Mouse (Mus musculus): Measurements from ENCODE around the gene Pdia4. TPM values are rescaled to one million over a fixed set of nuclear protein-coding genes. Genes with fewer than 3 reads are reported as not detected.
A peak's percentile ranks its signal among the peaks of the same experiment; 100 is the strongest.
"Not testable (repeated sequence)": the region's sequence is repeated elsewhere in the genome, so short reads cannot be mapped to it uniquely, and the experiment has no call there.

The Pdia4 gene
- total RNA-seq (2021) = 10 to 100 TPM; 44.8 to 47.8 TPM
- long read RNA-seq, transcript Pdia4-201 (10 exons, 2,399 nt) = major isoform, 59 of 61 reads
- long read RNA-seq, partial matches to known transcripts = 1 of 61 reads
- long read RNA-seq, other reads (novel, unspliced or antisense) = 1 of 61 reads

DNA sequence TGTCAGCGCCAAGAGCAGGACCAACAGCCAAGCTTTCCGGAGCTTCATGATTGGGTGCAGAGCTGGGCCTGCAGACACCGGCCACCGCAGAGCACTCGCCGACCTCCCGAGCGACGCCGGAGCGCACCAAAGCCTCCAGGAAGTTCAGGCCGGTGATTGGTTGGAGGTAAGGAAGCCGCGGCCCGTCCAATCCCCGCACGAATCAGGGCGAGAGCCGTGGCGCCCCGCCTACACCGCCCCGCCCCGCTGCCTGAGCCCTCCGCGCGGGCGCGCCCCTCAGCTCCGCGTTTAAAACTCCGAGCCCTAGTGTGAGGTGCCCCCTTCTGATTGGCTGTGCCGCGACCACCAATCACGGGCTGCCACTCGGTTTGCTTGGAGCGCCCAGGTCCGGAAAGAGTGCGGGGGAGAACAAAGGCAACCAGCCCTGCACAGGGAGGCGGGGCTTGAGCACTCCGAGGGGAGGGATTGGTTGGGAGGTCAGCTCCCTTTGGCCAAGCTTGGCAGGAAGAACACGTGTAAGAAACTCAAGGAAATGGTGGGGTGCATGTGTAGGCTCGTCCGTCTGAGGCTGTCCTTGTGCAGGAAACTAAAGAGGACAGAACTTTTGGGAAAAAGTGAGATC lies at the start of gene Pdia4:
Gene Pdia4, minus strand, starts transcription at position 174 of the 622 bp plus-strand sequence.
- peak; percentile 95 to 98 for DNase-seq (ENCODE audit: low spot score in 2 of 2)

- not testable (repeated sequence) for DNase-seq (ENCODE audit: low spot score in 2 of 2)
Measured at GRCm38 (mm10) chr6:47857729-47858128, 44.5 kb upstream of the Pdia4 start.

GRCm38 (mm10) chr6:47857241-47857640 lies 44.0 kb upstream of the Pdia4 start:
- no peak for DNase-seq (ENCODE audit: low spot score in 2 of 2)

GRCm38 (mm10) chr6:47845779-47846178 lies 32.5 kb upstream of the Pdia4 start:
- DNase-seq (ENCODE audit: low spot score in 2 of 2) = no peak

GRCm38 (mm10) chr6:47842337-47842736 lies 29.1 kb upstream of the Pdia4 start:
- no peak for DNase-seq (ENCODE audit: low spot score in 2 of 2)

GRCm38 (mm10) chr6:47841831-47842230 lies 28.6 kb upstream of the Pdia4 start:
- no peak for DNase-seq (ENCODE audit: low spot score in 2 of 2)

GRCm38 (mm10) chr6:47841077-47841476 lies 27.8 kb upstream of the Pdia4 start:
- no peak for DNase-seq (ENCODE audit: low spot score in 2 of 2)

GRCm38 (mm10) chr6:47837630-47838029 lies 24.4 kb upstream of the Pdia4 start:
- no peak for DNase-seq (ENCODE audit: low spot score in 2 of 2)

DNA sequence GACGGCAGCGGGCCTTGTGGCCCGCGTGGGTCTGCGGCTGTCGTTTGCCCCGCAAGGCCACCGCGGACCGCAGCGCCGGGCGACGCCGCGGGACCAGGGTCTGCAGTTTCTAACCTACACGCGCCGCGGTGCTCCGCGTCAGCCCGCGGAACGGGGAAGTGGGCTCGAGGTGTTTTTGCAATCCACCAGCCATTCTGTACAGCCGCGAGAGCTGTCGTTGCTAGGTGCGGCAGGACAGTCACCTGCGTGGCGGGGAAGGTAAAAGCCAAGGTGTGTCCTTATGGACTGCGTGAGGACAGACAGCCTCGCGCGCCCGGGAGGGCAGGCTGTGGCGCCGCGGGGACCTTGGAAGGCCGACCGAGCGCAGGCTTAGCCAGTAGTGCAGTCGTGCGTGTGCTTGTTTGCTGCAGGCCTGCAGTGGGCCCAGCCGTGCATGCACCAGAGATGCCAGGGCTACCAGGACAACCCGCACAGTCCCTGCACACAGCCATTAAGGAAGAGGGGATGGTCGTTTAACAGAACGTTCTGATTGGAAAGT lies 22.8 kb upstream of the Pdia4 start:
- peak; percentile 52 to 66 for DNase-seq (ENCODE audit: low spot score in 2 of 2)

DNA sequence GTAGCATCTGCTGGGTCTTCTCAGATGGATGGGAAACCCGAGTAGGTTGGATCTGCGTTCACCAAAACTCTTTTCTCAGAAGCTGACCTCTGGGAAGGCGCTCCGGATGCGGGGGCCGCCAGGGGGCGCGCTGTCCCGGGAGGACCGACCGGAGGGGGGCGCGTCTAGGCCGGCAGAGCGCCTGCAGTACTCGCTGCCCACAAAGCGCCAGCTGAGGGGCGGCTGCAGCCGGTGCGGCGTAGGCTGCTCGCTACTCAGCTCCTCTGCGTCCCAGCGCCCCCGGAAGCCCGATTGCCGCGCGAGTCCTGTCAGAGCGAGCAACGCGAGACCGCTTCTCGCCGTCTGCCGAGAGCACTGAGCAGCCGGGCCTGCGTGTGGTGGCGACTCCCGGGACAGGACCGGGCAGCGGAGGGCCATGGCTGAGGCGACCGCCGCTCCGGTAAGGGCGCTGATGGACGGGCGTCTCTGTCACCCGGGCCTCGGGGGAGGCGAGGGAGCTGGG lies 22.3 kb upstream of the Pdia4 start, which contains the start of gene Zfp398:
Gene Zfp398, plus strand, starts transcription at position 180 of the 502 bp plus-strand sequence.
- peak; percentile 97 to 98 for DNase-seq (ENCODE audit: low spot score in 2 of 2)

- no peak for DNase-seq (ENCODE audit: low spot score in 2 of 2)
Measured at GRCm38 (mm10) chr6:47832220-47832619, 19.0 kb upstream of the Pdia4 start.

DNA sequence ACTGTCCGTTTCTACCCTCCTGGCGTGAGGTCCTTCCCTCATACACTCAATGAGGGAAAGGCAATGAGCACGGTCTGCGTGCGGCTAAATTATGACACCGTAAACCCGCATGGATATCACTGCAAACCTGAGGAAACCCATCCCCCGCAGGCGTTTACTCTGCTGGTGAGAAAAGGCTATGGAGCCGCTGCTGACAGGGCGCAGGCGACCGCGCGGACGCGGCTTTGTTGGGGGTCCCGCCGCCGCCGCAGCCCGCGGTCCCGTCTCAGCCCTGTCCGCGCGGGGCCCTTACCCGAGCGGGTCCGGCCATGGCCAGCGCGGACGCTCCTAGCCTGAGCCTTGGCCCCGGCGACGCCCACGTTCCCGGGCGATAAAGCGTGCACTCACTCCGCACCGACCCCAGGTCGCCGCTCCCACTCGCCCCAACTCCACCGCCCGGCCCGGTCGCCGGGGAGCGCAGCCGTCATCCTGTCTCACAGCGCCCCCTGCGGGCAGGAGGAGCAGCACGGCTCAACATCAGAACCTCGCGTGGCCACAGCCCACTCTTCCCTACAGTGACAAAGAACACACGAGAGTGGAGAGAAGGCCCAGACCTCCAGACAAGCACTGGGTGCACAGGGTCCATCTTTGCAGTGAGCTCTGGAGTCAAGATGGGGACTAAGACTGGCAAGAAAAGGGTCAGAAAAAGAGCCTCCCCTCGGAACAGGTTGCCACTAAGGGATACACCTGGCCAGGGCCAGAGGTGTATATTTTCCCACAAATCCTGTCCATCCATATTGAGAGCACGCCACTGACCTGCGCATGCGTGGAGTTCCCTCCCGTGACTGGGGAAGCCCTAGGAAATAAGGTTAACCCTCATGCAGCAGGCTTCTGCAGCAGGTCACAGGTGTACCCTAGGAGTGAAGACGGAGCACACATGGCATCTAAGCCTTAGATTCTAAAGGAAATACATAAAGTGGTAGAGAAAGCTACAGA lies 17.2 kb upstream of the Pdia4 start, which contains the start of gene Zfp786:
Gene Zfp786, minus strand, starts transcription at position 764 of the 975 bp plus-strand sequence.
- peak; percentile 95 to 97 for DNase-seq (ENCODE audit: low spot score in 2 of 2)

DNA sequence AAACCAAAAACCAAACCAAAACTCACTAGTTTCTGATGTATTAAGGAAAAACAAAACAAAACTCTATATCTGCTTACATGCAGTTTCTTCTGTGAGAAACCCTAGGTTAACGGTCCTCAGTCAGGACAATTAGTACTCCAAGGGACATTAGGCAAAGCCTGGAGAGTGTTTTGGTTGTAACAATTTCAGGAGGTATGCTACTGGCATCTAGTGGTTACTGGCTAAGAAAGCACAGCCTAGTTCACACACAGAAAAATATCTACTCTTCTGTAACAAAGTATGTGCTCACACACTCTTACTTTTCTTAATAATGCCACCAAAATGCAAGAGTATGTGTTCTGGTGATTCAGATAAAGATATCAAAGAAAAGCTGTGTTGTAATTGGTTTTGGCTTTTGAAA lies 15.7 kb upstream of the Pdia4 start:
- no peak for DNase-seq (ENCODE audit: low spot score in 2 of 2)

- no peak for DNase-seq (ENCODE audit: low spot score in 2 of 2)
Measured at GRCm38 (mm10) chr6:47827462-47827861, 14.2 kb upstream of the Pdia4 start.

GRCm38 (mm10) chr6:47824241-47824640 lies 11.0 kb upstream of the Pdia4 start:
- DNase-seq (ENCODE audit: low spot score in 2 of 2) = no peak

DNA sequence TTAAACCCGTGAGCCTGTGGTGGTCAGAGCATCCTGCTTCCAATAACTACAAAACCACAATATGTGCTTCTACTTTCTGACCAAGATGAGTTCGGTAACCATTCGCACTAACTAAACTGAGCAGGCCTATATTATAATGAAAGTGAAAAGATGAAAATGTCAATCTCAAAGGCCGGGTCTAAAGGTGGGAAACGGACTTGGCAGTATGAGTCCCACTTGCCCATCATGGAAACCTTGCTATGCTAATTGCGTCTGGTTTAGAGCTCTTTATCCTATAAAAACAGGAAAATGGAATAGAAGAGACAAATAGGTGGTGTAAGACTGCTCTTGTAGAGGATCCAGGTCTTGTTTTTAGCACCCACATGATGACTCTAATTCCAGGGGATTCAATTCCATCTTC lies 8.5 kb upstream of the Pdia4 start:
- no peak for DNase-seq (ENCODE audit: low spot score in 2 of 2)

DNA sequence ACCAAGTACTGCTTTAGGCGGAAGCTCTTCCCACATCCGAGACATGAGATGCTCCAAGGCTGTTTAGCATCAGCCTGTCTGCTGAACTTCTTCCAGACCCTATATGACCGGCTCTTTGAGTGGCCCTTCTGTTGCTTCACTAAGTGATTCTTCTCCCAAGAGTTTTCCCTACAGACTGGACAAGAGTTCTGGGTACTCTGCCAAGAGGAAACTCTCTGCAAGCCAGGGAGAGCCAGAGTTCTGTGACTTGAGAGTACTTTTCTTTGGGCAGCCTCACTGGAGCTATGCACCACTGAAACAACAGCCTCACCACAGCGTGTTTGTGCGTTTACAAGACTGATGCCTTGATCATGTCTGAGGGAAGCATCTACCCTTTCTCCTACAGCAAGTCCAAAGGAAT lies 8.0 kb upstream of the Pdia4 start:
- no peak for DNase-seq (ENCODE audit: low spot score in 2 of 2)

GRCm38 (mm10) chr6:47819626-47820325 lies 6.5 kb upstream of the Pdia4 start:
- DNase-seq (ENCODE audit: low spot score in 2 of 2) = peak; percentile 29 to 37

GRCm38 (mm10) chr6:47818721-47819120 lies 5.5 kb upstream of the Pdia4 start:
- no peak for DNase-seq (ENCODE audit: low spot score in 2 of 2)

DNA sequence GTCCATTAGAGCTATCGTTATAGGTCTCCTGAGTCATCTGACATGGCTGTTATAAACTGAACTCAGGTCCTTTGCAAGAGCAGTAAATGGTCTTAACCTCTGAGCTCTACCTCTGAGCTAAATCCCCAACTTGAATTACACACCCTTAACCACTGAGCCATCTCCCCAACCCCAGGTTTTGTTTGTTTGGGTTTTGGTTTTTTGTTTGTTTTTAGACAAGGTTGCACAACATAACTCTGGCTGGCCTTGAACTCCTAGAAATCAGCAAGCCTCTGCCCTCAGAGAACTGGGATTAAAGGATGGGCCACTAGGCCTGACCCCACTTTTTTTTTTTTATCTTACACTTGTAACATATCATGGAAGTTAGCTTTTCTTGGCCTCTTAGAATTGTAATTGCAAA lies 2.9 kb upstream of the Pdia4 start:
- no peak for DNase-seq (ENCODE audit: low spot score in 2 of 2)
